Mouse (Mus musculus) forebrain, embryonic 10.5 days (tissue): Measurements from ENCODE around the gene Gins2. TPM values are rescaled to one million over a fixed set of nuclear protein-coding genes. Genes with fewer than 3 reads are reported as not detected.

Experiments
- DNase-seq: peaks from one replicate; pipeline ENCODE4 v3.0.0-alpha.2; 2017; ENCODE audit warnings: low spot score; ENCODE audit errors: extremely low spot score
- H3K27ac ChIP-seq: fragments of 300-500 bp; sonication (generic); 2 replicates; pipeline ENCODE4 v1.5.1; 2016; ENCODE audit warnings: mild to moderate bottlenecking
- H3K27me3 ChIP-seq: fragments of 300-500 bp; sonication (generic); 2 replicates; pipeline ENCODE4 v1.6.1; 2016; ENCODE audit warnings: mild to moderate bottlenecking; ENCODE audit not compliant: poor library complexity, severe bottlenecking
- H3K36me3 ChIP-seq: fragments of 300-500 bp; sonication (generic); replicated peaks from 2 replicates; pipeline ENCODE4 v1.6.1; 2016; ENCODE audit warnings: mild to moderate bottlenecking, moderate library complexity
- H3K4me1 ChIP-seq: fragments of 300-500 bp; sonication (generic); 2 replicates; pipeline ENCODE4 v1.6.1; 2016
- H3K4me3 ChIP-seq: fragments of 300-500 bp; sonication (generic); 2 replicates; pipeline ENCODE4 v1.5.1; 2016; ENCODE audit warnings: mild to moderate bottlenecking, moderate library complexity
- H3K9me3 ChIP-seq: fragments of 300-500 bp; sonication (generic); 2 replicates; pipeline ENCODE4 v1.6.1; 2016; ENCODE audit warnings: mild to moderate bottlenecking, moderate library complexity
- WGBS: fragments of 180-500 bp; shearing (Covaris S2); methylation state at CpG from one replicate; pipeline ENCODE4 v1.1.7; 2016; 5-methylcytosine and 5-hydroxymethylcytosine counted together
- polyA plus RNA-seq: library from polyadenylated mRNA; unstranded; fragments of >200 nt; fragmentation: Nextera tagmentation; extraction: Ambion mirVana; gene quantifications from 2 replicates; pipeline ENCODE4 v1.2.1, GENCODE M21; 2016

Gins2 gene
- polyA plus RNA-seq, 1 experiment from 2014 or later = 154 TPM

DNA sequence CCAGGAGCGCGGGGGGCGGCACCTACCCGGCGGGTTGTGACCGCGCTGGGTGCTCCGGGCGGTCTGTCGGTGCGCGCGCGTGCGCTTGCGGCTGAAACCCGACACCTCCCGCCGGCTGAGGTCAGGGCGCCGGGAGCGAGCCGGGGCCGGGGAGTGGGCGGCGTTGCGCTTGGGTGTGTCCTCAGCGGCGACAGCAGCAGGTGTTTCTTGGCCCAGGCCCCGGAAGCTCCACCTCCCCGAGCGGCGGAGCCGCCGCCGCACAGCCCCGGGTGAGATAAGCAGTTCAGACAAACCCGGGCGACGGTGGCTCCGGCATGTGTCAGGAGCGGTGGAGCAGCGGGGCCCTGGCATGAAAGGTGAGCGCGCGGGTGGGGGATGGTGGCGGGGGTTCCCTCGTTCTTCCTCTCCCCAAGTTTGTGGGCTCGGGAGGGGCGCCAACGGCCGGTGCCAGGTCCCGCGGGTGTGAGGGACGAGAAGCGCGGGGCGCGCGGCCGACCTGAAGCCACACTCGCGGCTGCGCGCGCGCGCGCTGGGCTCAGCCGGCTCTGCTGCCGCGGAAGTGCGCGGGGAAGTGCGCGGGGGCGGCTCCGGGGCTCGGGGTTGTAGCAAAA, 51.8 kb downstream of the Gins2 start:
- Histone ChIP-seq H3K4me1 (peaks cover 98% of the 10 kb centered on the region), H3K27ac (peak overlapping the region; percentile 96), H3K27me3 (peaks cover 84% of the 10 kb centered on the region), H3K4me3 (peak overlapping the region; percentile 82), H3K9me3 (no peaks in the 10 kb centered on the region), H3K36me3 (no peaks in the 10 kb centered on the region)
- DNase-seq = peak; percentile 83
- WGBS = under 1% methylated on average over 78 of the region's 79 CpGs

GRCm38 (mm10) chr8:120536306-120537206, 52.5 kb downstream of the Gins2 start:
- Histone ChIP-seq H3K4me3 (peak overlapping the region; percentile 82), H3K36me3 (no peaks in the 10 kb centered on the region), H3K27ac (peak overlapping the region; percentile 96), H3K27me3 (peaks cover 92% of the 10 kb centered on the region), H3K4me1 (peaks cover 98% of the 10 kb centered on the region), H3K9me3 (no peaks in the 10 kb centered on the region)
- peak; percentile 46 for DNase-seq
- WGBS = under 1% methylated on average over 61 of the region's 61 CpGs

GRCm38 (mm10) chr8:120535452-120536305, 53.4 kb downstream of the Gins2 start:
- H3K4me3 ChIP-seq = peak overlapping the region; percentile 82
- WGBS = 1% methylated on average over 79 of the region's 79 CpGs
- H3K27me3 ChIP-seq = peaks cover 96% of the 10 kb centered on the region
- peak; percentile 58 for DNase-seq
- H3K36me3 ChIP-seq = no peaks in the 10 kb centered on the region
- H3K4me1 ChIP-seq = peaks cover 100% of the 10 kb centered on the region
- peak overlapping the region; percentile 96 for H3K27ac ChIP-seq
- H3K9me3 ChIP-seq = no peaks in the 10 kb centered on the region

- WGBS = 5% methylated on average over 14 of the region's 14 CpGs
- Histone ChIP-seq H3K27ac (peak overlapping the region; percentile 96), H3K4me1 (peaks cover 99% of the 10 kb centered on the region), H3K27me3 (peaks cover 87% of the 10 kb centered on the region), H3K9me3 (no peaks in the 10 kb centered on the region), H3K36me3 (no peaks in the 10 kb centered on the region), H3K4me3 (peak overlapping the region; percentile 82)
- peak; percentile 87 for DNase-seq
These were observed 54.4 kb downstream of the Gins2 start for GRCm38 (mm10) chr8:120534504-120535368.

- DNase-seq = no peak
- H3K9me3 ChIP-seq = no peaks in the 10 kb centered on the region
- peaks cover 85% of the 10 kb centered on the region for H3K27me3 ChIP-seq
- H3K27ac ChIP-seq = peak overlapping the region; percentile 96
- H3K4me3 ChIP-seq = peak overlapping the region; percentile 82; the same call in 1 of the 2 replicates
- peaks cover 99% of the 10 kb centered on the region for H3K4me1 ChIP-seq
- no peaks in the 10 kb centered on the region for H3K36me3 ChIP-seq
- 26% methylated on average over 8 of the region's 8 CpGs for WGBS
These were observed 55.0 kb downstream of the Gins2 start for GRCm38 (mm10) chr8:120534080-120534479.

DNA sequence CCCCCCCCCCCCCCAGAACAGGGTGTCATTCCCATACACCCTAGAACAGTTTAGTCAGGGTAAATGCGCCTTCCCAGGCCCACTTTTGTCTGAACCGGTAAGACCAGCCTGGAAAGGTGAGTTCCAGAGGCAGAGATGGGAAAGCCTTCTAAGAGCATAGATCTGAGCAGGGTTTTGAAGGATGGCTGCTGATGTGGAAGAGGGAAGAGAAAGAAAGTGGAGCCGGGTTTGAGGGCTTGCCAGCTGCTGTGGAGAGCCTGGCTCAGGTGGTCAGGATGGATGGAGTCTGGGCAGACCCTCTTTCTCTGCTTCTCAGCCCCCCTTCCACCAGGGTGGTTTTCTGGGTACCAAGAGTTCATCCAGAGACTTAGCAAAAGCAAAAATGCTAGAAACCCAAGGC, 55.7 kb downstream of the Gins2 start:
- 19% methylated on average over 3 of the region's 3 CpGs for WGBS
- peak overlapping the region; percentile 43 for H3K4me3 ChIP-seq
- H3K36me3 ChIP-seq = no peaks in the 10 kb centered on the region
- DNase-seq = no peak
- H3K4me1 ChIP-seq = peaks cover 99% of the 10 kb centered on the region
- H3K27me3 ChIP-seq = peaks cover 87% of the 10 kb centered on the region
- peak overlapping the region; percentile 96 for H3K27ac ChIP-seq
- no peaks in the 10 kb centered on the region for H3K9me3 ChIP-seq

GRCm38 (mm10) chr8:120532517-120533215, 56.4 kb downstream of the Gins2 start:
- no peaks in the 10 kb centered on the region for H3K36me3 ChIP-seq
- peaks cover 99% of the 10 kb centered on the region for H3K4me1 ChIP-seq
- no peaks in the 10 kb centered on the region for H3K9me3 ChIP-seq
- H3K4me3 ChIP-seq = peak overlapping the region; percentile 43
- 1% methylated on average over 29 of the region's 29 CpGs for WGBS
- peaks cover 88% of the 10 kb centered on the region for H3K27me3 ChIP-seq
- peak; percentile 72 for DNase-seq
- H3K27ac ChIP-seq = peak overlapping the region; percentile 96

DNA sequence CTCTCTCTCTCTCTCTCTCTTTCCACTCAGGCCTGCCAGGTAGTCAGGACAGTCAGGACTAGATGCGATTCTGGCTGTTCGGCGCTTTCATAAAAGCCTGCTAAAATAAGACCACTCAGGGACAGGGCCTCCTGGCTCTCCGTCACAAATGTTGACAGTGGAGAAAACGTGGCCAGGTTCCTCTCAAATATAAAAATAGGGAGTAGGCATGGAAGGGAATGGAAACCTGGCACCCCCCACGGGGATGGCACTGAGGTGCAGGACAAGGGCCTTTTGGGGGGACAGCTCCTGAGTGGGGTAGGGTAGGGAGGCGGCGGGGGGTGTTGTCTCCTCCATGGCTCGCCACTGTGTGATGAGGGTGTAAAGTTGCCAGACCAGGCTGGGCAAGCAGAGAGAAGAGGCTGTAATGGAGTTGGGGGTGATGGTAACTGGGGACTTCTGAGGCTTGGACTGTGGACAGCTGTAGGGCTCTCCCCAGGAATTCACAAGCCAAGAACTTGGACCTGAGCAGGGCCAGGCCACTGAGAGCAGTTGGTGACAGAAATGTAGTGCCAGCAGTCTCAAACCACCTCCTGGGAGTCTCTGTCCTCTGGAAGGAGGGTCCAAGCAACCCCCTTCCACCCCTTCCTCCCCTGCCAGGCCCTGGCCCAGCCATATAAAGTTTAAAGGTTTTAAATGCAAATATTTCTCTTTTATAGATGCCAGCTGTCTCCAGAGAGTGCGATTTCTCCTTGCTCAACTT, 57.2 kb downstream of the Gins2 start:
- H3K4me1 ChIP-seq = peaks cover 99% of the 10 kb centered on the region

DNA sequence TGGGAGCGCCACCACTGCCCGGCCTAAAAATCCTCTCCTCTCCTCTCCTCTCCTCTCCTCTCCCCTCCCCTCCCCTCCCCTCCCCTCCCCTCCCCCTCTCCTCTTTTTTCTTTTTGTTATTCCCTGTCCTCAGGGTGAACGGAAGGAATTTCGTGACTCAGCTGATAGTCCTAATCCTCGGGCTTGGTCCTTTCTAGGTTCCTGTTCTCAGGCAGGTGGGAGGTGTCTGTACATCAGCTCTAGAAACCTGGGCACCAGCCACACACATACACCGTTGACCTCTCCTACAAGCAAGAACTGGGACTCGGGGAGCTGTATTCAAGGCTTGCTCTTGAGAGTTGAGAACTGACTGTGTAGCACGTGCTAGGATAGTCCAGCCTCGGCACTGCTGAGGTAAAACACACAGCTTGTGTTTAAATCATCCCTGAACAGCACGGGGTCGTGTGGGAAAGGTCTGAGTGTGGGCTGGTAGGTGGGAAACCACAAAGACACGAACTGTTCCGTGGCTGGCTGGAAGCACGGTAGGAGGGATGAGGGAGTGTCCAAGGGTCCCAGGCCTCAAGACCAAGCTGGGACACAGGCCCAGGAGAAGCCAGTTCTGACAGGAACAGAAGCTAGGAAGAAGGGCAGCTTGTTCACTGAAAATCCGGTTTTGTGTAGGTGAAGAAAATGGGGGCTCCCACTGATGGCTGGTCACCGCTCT, 58.0 kb downstream of the Gins2 start:
- Histone ChIP-seq H3K27ac (peak overlapping the region; percentile 96), H3K4me3 (peak overlapping the region; percentile 43; the same call in 1 of the 2 replicates), H3K4me1 (peaks cover 99% of the 10 kb centered on the region), H3K27me3 (peaks cover 88% of the 10 kb centered on the region), H3K9me3 (no peaks in the 10 kb centered on the region), H3K36me3 (no peaks in the 10 kb centered on the region)
- DNase-seq = no peak
- 53% methylated on average over 14 of the region's 16 CpGs for WGBS

More for the DNA sequence above, 57.2 kb downstream of the Gins2 start:
- no peak for DNase-seq
- 58% methylated on average over 10 of the region's 10 CpGs for WGBS
- H3K27ac ChIP-seq = peak overlapping the region; percentile 96
- peaks cover 88% of the 10 kb centered on the region for H3K27me3 ChIP-seq
- H3K36me3 ChIP-seq = no peaks in the 10 kb centered on the region
- peak overlapping the region; percentile 43 for H3K4me3 ChIP-seq
- no peaks in the 10 kb centered on the region for H3K9me3 ChIP-seq

DNA sequence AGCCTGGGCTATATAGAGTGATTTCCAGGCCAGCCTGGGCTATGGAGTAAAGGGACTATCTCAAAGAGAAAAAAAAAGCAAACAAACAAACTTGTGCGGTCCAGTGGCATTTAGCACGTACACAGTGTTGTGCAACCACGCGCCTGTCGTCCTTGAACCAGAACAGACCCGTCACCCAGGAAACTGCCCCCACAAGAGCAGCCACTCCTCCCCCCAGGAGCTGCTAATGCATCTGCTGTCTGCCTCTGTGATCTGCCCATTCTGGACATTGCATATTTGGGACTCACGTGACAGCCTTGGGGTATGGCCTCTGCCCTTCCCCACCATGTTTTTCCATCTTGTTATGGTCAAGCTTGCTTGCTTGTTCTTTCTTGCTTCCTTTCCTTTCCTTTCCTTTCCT, 59.9 kb downstream of the Gins2 start:
- WGBS = 68% methylated on average over 7 of the region's 7 CpGs
- Histone ChIP-seq H3K27ac (no peak overlapping the region), H3K36me3 (no peaks in the 10 kb centered on the region), H3K27me3 (peaks cover 88% of the 10 kb centered on the region), H3K4me1 (peaks cover 99% of the 10 kb centered on the region), H3K4me3 (no peak overlapping the region), H3K9me3 (no peaks in the 10 kb centered on the region)
- no peak for DNase-seq
